Mouse (Mus musculus): ENCODE measurements around the gene Pax4.
A peak's percentile ranks its signal among the peaks of the same experiment; 100 is the strongest.

Gene Pax4

GRCm38 (mm10) chr6:28447937-28448336 lies 1.2 kb downstream of the Pax4 start:
- no peak for DNase-seq (ENCODE audit: low spot score)

GRCm38 (mm10) chr6:28431538-28431855 lies 17.7 kb downstream of the Pax4 start:
- no peak for DNase-seq (ENCODE audit: low spot score)

GRCm38 (mm10) chr6:28430795-28431537 lies 18.2 kb downstream of the Pax4 start:
- DNase-seq (ENCODE audit: low spot score) = no peak

- no peak for DNase-seq (ENCODE audit: low spot score)
Observed at GRCm38 (mm10) chr6:28429870-28430269, 19.3 kb downstream of the Pax4 start.

- DNase-seq (ENCODE audit: low spot score) = no peak
Observed at GRCm38 (mm10) chr6:28428290-28428689, 20.9 kb downstream of the Pax4 start, which contains the start of gene Gcc1. Gcc1 (minus strand) TSS chr6:28428390.

GRCm38 (mm10) chr6:28427096-28427839 lies 21.9 kb downstream of the Pax4 start, which contains the start of gene Fscn3:
Fscn3 (plus strand) TSS chr6:28427789.
- DNase-seq (ENCODE audit: low spot score) = no peak

- no peak for DNase-seq (ENCODE audit: low spot score)
Observed at GRCm38 (mm10) chr6:28425019-28425418, 24.1 kb downstream of the Pax4 start.

GRCm38 (mm10) chr6:28423767-28424695 lies 25.1 kb downstream of the Pax4 start:
- peak; percentile 57 for DNase-seq (ENCODE audit: low spot score)

- DNase-seq (ENCODE audit: low spot score) = peak; percentile 94
Observed at GRCm38 (mm10) chr6:28423313-28423712, 25.8 kb downstream of the Pax4 start, which contains the start of gene Arf5. Arf5 (plus strand) TSS chr6:28423560.

GRCm38 (mm10) chr6:28422651-28423290 lies 26.4 kb downstream of the Pax4 start:
- peak; percentile 34 for DNase-seq (ENCODE audit: low spot score)

GRCm38 (mm10) chr6:28421469-28422000 lies 27.6 kb downstream of the Pax4 start:
- peak; percentile 99 for DNase-seq (ENCODE audit: low spot score)

- DNase-seq (ENCODE audit: low spot score) = no peak
Observed at GRCm38 (mm10) chr6:28420865-28421264, 28.3 kb downstream of the Pax4 start.

- DNase-seq (ENCODE audit: low spot score) = no peak
Observed at GRCm38 (mm10) chr6:28420361-28420760, 28.8 kb downstream of the Pax4 start.

- peak; percentile 55 for DNase-seq (ENCODE audit: low spot score)
Observed at GRCm38 (mm10) chr6:28419673-28420072, 29.5 kb downstream of the Pax4 start.

GRCm38 (mm10) chr6:28418449-28418848 lies 30.7 kb downstream of the Pax4 start:
- peak; percentile 35 for DNase-seq (ENCODE audit: low spot score)

- no peak for DNase-seq (ENCODE audit: low spot score)
Observed at GRCm38 (mm10) chr6:28416981-28417380, 32.2 kb downstream of the Pax4 start.

- no peak for DNase-seq (ENCODE audit: low spot score)
Observed at GRCm38 (mm10) chr6:28411236-28411635, 37.9 kb downstream of the Pax4 start.

GRCm38 (mm10) chr6:28410053-28410452 lies 39.1 kb downstream of the Pax4 start:
- DNase-seq (ENCODE audit: low spot score) = no peak

- DNase-seq (ENCODE audit: low spot score) = no peak
Observed at GRCm38 (mm10) chr6:28399791-28400190, 49.4 kb downstream of the Pax4 start.

GRCm38 (mm10) chr6:28398726-28399125 lies 50.4 kb downstream of the Pax4 start:
- DNase-seq (ENCODE audit: low spot score) = no peak

GRCm38 (mm10) chr6:28397681-28398203 lies 51.4 kb downstream of the Pax4 start, which contains the start of gene Zfp800:
Zfp800 (minus strand) TSS chr6:28398005.
- DNase-seq (ENCODE audit: low spot score) = no peak
